Mouse (Mus musculus) brain, embryonic 18.5 days (tissue): Measurements from ENCODE around the gene Trim14.

Experiments used
- DNase-seq: peaks from one replicate; pipeline ENCODE4 v3.0.0-alpha.2; 2012; ENCODE audit warnings: low read depth, low spot score

Gene Trim14

DNA sequence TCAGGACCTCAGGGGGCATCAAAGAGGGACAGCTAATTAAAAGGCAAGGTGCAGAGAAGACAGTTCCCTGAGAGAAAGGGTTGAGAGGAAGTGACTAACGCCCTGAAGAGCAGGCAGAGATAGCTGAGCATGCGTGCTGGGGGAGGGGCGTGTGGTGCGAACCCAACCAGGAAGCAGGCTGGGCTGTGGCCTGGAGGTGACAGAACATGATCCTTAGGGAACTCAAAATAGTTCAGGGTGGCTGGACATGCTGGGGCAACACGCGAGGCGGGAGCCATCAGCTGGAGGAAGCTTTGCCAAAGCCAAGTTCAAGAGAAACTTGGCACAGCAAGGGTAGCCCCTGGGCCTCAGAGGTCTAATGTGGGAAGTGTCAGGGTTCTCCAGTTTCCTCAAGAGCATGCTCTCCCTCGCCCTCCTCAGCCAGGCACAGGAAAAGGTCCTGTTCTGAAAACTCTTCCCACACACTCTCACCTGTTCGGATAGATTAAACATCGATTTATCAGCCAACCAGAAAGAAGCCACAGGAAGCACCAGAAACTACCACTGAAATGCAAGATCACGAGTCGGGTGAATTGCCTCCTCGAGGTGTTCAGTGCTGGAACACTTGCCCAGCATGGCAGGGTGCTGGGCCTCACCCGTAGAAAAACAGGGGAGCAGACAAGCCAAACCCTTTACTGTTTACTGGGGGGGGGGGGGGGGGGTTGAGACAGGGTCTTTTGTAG, 50.1 kb downstream of the Trim14 start:
- no peak for DNase-seq

DNA sequence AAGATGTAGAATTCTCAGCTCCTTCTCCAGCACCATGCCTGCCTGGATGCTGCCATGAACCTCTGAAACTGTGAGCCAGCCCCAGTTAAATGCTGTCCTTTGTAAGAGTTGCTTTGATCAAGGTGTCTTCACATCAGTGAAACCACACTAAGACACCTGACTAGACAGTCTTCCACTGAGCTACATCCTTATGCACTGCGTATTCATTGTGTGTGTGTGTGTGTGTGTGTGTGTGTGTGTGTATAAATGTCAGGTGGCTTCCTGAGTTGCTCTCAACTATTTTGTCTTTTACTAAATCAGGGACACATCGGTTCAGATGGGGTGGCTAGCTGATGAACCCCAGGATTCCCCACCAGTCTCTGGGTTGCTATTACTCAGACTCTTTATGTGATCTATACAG, 56.9 kb downstream of the Trim14 start:
- DNase-seq: no peak

DNA sequence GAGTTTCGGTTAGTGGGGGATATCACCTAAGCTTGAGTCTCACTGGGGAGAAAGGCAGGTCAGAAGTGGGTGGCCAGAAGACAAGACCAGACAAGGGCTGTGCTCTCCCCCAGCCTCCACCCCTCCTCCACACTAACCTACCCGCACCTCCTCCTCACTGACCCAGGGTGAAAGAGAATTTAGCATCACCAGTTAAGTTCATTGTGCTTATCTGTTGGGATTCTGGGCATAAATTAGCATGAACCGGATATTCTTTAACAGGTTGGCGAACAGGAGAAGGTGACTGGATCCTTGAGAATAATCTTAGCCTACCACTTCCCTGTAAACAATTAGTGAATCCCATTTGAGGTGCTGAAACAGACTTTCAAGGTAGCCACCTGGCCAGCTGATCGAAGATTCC, 60.8 kb downstream of the Trim14 start:
- DNase-seq: no peak

DNA sequence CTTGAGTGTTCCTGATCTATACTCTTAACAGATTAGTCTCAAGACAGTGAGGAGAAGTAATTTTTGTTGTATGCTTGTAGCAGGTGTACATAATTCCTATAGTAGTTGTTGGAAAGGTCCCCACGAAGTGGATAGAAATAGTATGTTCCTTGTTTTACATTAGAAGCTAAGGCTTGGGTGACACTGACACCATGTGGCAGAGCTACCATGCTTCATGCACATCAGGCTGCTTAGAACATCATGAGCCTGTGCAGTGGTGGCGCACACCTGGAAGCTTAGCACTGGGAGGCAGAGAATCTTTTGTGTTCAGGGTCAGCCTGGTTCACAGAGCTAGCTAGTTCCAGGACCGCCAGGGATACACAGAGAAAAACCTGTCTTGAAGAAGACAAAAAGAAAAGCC, 70.2 kb downstream of the Trim14 start:
- DNase-seq: no peak

DNA sequence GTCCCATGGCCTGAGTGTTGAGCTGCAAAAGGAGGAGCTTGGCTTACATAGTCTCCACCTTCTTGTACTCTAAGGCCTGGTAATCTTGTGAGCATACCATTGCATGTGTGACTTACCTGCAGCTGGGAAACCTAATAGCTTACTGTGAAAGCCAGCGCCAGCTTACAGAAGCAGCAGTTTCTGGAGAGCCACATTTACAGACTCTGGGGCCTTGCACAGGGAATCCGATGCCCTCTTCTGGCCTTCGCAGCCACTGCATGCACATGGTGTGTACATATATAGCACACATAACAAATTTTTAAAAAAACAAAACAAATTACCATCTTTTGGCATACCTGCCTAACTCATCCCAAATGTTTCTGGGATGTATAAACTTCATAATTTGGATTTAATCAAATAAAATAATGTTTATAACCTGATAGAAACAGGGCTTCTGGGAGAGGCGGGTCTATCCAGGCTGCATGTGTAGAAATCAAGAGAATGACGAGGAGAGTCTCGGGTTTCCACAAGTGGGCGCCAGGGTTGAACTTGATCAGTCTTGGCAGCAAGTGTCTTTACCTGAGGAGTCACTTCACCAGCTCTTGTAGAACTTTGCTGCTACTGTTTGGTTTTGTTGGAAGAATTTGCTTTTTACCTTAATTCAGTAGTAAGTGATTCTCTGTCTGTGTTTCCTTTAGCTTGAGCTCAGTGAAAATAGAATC, 72.7 kb downstream of the Trim14 start:
- no peak for DNase-seq

DNA sequence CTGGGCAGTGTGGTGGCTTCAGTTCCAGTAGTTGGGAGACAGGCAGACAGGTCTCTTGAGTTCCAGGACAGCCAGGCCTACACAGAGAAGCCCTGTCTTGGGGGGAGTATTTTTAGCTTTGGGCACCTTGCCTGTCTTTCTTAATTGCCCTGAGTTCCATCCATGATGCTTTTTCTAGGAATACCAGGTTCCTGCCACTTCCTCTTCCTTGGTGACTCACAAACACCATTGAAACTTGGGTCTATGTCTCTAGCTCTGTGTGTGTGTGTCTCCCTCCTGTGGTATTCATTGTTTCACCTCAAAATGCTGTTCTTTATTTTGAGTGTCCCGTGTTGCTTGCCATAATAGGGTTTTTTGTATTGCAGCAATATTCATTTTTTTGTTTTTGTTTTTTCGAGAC, 77.5 kb downstream of the Trim14 start:
- no peak for DNase-seq

DNA sequence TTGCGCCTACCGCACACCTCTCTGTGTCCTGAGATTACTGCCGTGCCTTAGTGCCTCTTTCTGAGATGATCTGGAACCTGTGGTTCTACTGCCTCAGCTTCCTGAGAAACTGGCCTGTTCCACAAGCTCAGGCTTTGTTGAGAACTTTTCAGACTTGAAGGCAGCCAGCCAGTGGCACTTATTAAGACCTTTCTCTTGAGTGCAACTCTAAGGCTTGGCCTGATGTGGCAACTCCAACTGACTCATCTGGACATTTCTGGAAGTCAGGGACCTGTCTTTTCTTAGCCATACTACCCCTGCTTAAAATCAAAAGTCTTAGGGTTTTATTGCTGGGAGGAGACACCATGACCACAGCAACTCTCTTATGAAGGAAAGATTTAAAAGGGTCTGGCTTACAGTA, 78.8 kb downstream of the Trim14 start:
- DNase-seq: no peak

DNA sequence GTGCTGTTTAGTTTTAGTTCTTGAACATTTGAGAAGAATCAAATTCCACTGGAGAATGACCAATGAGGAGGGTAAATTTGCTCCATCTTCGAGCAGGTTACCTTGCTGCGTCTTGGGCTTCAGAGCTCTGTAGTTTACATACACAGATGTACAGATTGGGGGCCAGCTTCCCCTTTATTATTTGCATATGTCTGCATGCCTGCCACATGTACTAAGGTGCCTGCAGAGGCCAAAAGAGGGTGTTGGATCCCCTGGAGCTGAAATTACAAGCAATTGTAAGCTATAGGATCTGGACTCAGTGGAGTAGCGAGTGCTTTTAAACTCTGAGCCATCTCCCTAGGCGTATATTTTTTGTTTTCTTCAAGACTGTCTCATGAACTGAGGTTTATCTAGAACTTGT, 79.2 kb downstream of the Trim14 start:
- no peak for DNase-seq

DNA sequence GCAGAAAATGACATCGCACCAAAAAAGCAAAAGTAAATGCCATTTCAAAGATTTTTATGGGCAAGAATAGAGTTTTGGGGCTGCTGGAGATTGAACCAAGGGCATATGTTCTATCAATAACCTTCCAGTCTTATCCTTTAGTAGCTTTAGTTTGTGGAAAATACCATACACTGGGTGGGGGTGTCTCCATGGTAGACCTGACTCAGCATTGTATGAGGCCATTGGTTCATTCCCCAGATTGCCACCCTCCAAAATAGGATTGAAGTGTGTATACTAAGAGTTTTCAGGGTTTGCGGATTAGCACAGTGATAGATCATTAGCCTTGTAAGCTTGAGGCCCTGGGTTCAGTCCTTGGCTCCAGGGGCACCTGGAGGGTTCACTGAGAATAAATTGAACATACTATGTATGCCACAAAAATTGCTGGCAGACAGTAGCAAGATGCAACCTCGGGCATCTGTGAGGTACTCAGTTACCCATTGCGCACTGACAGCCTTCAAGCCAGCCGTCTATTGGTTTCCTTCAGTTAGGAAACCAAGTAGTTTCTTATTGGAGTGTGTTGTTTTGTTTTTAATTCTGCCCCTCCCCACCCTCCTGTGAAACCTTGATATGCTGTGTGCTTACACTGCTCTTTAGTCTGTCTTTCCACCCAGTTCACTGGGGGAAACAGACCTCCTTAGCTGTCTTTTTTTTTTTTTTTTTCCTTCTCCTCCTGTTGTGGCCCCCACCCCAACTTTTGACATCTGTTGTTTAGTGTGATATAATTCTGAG, 81.7 kb downstream of the Trim14 start:
- DNase-seq: no peak

DNA sequence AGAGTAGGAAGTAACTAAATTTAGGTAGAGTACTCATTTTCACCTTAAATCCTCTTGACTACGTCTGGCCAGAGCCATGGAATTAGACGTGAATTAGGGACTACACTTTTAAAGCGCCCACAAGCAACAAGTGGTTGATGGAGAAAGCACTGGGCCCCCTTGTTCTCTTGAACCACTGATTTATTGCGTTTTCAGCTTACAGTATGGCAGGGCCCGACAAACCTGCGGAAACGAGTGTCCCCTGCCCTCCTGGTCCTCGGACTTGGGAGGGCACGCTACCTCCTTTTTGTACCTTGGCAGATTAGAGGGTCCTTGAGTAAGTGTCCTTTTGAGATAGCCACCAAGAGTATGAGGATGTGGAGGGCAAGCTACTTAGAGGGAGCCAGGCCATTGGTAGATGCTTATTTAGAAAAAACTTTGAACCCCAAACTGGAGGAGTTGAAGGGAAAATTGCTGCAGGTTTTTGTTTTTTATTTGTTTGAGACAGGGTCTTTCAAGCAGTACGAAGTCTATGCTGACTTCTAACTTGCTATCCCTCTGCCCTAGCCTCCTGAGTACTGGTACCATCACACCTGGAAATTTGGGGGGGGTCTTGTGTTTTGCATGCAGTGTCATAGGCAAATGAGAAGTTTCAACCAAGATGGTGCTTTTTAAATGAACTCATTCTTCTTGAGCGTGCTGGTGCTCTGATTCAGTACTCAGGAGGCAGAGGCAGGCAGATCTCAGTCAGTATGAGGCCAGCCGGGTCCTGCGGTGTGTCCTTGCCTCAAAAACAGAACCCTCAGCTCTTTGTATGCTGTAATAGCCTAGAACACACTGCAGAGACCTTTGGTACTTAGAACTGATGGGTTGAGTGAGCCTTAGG, 82.9 kb downstream of the Trim14 start:
- DNase-seq: no peak

DNA sequence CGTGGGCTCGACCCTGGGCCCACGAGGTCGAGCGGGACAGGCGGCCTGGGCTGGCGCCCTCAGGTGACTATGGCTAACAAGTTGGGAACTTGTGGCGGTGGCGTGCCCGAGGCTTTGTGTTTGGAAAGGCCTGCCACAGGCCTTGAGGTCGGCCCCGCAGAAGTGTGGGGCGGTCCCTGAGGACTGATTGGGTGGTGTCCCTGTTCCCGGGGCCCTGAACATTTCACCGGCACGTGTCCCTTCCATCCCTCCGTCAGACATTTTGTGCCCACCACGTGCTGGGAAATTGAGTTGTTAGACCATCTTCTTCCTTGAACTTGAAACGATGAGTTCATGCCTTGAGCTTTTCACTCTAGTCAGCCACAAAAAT, 83.5 kb downstream of the Trim14 start:
- no peak for DNase-seq

DNA sequence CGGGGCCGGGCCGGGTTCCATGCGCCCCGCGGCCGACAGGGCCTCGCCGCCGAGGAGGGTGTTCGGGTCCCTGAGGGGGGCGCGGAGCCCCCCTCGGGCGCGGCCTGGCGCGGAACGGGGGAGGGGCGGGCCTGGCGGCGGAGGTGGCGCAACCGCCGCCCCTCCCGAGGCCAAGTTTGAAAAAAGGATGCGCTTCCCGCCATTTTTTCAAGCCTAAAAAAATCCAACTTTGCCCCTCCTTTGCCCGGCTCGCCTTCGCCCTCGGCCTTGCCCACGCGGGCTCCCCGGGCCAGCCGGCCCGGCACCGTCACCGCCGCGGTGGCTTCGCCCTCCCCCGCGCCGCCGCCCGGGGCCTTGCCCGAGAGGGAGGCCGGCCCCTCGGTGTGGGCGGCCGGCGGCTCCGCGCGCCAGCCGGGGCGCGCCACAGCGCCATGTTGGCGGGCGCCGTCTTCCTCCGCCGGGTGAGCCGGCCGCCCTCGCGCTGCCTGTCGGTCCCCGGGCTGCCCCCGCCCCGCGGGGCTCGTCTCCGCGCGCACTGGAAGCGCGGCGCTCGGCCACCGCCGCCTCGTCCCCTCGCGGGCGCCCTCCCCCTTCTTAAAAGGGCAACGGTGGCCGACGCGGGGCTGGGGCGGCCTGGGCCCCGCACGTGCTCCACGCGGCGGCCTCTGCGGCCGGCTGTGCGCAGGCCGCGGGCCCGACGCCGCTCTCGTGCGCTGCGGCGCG, 84.0 kb downstream of the Trim14 start:
- no peak for DNase-seq

DNA sequence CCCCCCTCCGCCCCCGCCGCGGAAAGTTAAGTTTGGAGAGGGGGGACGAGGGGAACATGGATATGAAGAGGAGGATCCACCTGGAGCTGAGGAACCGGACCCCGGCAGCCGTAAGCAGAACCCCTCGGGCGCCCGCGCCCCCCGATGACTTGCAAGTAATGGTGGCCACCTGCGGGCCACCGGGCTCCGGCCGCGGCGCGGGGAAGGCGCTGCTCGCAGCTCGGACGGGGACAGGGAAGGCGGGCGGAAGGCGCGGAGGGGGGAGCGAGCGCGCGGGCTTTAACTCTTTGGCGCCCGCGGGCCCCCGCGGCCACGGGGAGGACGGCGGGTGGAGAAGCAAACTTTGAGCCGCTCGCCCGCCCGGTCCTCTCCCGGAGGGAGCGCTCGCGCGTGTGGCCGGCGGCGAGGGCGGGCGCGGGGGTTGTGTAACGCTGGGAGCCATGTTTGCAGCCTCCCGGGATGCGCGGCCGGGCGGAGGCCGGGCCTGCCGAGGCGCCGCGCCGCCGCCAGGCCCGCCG, 84.6 kb downstream of the Trim14 start:
- DNase-seq: no peak

DNA sequence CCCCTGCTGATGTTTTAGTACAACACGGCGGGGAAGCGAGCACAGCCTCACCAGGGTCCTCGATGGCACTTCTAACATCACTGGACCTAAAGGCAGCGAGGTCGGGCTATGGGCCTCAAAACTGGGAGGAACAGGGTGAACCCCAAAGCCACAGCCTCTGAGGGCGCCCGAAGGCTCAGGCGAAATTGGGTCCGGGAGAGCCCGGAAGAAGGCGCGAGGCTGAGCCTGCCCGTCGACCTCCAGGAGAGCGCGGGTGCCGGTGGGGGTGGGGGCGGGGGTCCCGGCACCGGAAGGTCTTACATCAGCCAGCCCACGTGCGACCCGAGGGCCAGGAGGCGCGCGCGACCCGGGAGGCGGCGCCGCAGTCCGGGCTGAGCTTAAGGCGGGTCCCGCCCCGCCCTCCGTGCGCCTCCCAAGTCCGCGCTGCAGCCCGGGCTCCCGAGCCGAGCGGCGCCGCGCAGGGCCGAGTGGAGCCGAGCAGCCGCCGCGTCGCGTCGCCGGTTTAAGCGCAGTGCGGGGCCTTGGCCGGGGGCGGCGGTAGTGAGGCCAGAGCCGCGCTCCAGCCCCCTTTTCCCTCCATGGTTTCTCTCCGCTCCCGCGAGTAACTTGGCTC, 85.3 kb downstream of the Trim14 start, which contains the start of gene Anp32b:
TSS of gene Anp32b (plus strand) at position 384 of the 613 bp plus-strand sequence.
- DNase-seq: peak; percentile 72

DNA sequence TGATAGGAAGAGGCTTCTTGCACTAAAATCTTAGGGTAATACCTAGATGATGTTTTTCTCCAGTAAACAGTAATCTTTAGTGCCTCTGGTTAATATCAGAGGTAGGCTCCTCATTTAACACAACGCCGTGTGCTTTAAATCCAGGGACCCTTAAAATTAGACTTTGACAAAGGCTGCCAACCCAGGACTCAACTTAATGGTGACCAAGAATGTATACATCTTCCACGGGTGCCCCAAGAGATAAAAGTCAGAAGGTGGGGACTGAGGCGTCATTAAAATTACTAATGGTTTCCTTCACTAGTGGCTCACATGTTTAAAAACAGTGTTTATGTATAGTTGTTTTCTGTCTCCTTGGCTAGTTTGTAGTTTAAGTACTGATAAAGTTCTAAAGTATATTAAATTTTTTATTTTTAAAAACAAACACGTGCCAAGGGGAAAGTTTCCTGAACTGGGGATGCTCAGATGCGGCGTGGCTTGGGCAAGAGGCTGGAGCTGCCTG, 85.9 kb downstream of the Trim14 start:
- DNase-seq: no peak

DNA sequence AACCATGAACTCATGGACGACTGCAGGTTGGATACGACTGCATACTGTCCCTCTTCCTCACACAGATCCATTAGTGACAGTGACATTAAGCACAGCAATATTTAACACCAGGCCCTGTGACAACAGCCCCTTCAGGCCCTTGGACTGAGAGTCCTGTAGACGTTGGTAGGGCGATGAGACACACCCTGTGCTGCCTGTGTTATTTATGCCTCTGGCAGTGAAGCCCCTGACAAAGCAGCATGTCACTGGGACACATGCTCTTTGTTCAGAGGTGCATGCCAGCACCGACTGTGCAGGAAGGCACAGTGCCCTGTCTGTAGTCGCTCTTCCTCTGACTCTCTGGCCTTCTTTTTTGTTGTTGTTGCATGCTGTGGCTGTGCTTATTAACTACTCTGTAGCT, 87.1 kb downstream of the Trim14 start:
- DNase-seq: no peak

DNA sequence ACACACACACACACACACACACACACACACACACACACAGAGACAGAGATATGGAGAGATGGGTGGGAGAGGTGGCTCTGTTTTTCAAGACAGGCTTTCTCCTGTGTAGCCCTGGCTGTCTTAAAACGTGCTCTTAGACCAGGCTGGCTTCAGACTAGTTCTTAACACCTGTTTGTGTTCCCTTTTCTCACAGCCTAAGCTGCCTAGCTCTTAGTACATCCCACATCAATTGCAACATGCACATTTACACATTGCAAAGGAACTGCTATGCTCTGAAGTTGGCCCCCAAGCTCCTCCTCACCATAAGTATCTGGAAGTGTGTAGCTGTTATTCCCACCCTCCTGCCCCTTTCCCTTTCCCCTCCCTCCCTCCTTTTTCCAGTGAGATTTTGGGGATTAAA, 88.5 kb downstream of the Trim14 start:
- DNase-seq: no peak

DNA sequence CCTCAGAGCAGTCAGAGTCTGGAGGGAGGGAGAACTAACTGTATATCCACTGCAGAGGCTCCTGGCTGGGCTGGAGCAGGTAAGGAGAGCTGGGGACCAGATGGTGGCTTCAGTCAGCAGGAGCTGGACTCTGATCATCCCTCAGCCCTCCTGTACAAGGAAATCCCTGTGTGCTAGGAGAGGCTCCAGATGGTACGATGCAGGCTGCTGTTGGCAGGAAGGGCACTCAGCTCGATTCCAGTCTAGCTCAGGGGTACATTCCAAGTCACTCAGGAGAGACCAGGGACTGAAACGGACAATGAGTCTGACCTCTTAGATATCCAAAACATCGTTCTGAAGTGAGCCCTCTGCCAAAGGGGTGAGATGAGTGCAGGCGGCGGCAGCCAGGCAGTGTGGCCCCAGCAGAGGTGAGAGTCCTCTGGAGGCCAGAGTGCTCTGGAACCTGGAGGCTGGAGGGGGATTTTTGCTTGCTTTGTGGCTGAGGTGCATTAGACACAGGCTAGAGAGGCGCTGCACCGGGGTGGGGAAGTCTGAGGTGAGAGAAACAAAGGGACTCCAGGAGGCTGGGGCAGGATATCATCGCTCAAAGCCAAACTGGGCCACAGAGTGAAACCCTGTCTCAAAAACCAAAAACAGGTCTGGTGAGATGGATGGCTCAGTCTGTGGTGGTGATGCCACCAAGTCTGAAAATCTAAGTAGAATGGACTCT, 90.5 kb downstream of the Trim14 start:
- DNase-seq: no peak
